Mouse (Mus musculus): Measurements from ENCODE around the gene Nat8f2.

- no peak for TF ChIP-seq EP300 (IDR thresholded peaks at IDR 0.05; ENCODE audit: low read depth)
- no peak for TF ChIP-seq CTCF (IDR thresholded peaks at IDR 0.05; ENCODE audit: low read depth)
Measured at GRCm38 (mm10) chr6:85820837-85821236, 48.1 kb downstream of the Nat8f2 start, which contains the start of the genes Nat8f6 and Nat8f5.

Measured in liver, embryonic 14.5 days (tissue).